Mouse (Mus musculus): Measurements from ENCODE around the gene Hsd3b6.
"Not testable (repeated sequence)": the region's sequence is repeated elsewhere in the genome, so short reads cannot be mapped to it uniquely, and the experiment has no call there.

Hsd3b6 gene

DNA sequence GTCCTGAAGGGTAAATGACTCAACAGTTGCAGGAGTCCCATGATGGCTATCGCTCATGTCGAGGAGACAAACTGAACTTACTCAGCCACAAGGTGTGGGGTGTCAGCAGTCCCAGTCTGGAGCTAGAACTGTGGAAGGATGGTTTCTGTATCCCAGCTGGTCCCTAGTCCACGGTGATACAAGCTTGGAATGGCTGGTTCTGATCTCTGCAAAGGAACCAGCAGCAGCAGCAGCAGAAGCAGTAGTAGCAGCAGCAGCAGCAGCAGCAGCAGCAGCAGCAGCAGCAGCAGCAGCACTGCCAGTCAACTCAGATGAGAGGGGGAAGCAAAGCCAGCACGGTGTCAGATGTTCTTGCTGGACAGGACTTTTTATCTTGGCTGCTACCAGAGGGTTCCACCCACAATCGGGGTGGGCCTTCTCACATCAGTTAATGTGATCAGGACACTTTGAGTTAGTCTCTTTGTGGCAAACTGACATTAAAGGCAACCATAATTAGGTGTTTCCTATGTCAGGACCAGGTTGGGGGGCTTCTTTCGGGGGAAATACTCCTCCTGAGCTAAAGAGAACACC lies at the start of gene Hsd3b6:
Gene Hsd3b6, minus strand, starts transcription at position 343 of the 570 bp plus-strand sequence.
- no peak for DNase-seq (ENCODE audit: low spot score)

DNA sequence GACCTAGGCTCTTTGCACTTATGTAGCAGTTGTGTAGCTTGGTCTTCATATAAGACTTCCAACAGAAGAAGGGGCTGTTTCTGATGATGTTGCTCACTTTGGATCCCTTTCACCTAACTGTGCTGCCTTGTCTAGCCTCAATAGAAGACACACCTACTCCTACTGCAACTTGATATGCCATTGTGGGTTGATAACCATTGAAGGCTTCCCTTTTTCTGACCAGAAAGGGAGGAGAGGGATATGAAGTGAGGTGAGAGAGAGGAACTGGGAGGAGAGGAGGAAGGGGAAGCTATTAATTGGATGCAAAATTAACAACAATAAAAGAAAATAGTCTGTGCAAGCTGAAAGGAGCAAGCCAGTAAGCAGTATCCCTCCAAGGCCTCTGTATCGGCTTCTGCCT lies 48.6 kb upstream of the Hsd3b6 start:
- no peak for DNase-seq (ENCODE audit: low spot score)

DNA sequence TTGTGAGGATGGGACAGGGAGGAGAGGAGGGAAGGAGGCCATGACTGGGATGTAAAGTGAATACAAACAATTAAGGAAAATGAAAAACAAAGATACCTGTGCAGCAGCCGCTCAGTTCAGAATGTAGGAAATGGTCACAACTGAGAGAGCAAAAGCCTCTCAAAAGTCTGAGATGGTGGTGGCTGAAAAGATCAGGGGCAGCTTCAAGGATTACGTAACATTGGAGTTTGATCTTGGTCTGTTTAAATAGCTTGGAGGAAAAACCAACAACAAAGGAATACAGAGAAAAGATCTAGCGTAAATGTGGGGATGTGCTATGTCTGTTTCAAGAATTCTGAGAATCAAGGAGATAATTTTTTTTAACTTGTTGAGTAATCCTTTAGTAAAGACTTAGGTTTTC lies 45.3 kb upstream of the Hsd3b6 start, which contains the start of gene Hsd3b1:
Gene Hsd3b1, minus strand, starts transcription at position 219 of the 400 bp plus-strand sequence.
- no peak for DNase-seq (ENCODE audit: low spot score)

DNA sequence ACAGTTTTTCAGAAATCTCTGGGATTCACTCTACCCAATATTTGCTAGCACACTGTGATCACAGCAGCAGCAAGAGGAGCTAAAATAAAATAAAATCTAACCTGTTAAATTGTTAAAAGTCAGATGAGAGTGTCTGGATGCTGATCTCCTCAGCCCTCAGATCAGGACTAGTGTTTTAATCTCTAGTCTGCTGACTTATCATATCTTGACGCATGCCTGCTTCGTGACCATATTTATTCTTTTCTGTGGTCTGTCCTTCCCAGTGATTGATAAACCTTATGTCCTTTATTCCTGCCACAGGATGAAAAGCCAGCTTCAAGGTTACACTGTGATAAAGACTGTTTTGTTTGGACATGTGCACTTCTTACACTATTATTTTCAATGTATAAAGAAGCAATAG lies 43.8 kb upstream of the Hsd3b6 start:
- no peak for DNase-seq (ENCODE audit: low spot score)

DNA sequence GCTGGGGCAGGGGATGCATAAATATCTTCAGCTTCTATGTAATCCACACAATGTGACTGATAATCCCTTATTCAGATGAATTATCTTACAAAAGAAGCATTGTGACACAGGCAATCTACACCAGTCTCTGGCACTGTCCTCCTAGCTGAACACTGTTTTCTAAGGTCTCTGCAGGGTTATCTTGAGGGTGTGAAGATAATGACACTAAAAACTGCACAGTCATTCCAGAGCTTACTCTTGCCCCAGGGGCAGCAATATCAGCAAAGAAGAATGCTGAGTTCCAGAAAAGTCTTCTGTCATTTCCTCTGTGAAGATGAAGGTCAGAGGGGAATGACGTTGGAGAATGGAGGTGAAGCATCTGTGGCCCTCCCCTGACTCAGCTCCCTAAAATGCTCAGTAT lies 42.6 kb upstream of the Hsd3b6 start:
- DNase-seq (ENCODE audit: low spot score) = no peak

DNA sequence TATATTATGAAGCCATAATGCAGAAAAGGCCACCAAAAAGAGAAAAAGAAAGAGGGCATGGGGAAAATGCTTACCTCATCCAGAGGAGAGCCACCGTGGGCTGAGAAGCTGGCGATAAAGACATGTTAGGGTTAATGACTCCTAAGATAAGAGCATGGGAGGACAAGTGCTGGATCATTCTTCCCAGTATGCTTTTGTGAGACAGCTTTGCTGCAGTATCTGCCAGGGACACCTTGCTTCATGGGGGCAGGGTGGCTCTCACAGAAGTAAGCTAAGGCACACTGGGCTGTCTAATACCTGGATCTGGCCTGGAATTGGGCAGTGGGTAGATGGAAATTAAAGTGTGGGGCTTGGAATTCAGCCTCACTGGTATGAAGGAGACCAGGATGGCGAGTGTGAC lies 40.9 kb upstream of the Hsd3b6 start:
- no peak for DNase-seq (ENCODE audit: low spot score)

DNA sequence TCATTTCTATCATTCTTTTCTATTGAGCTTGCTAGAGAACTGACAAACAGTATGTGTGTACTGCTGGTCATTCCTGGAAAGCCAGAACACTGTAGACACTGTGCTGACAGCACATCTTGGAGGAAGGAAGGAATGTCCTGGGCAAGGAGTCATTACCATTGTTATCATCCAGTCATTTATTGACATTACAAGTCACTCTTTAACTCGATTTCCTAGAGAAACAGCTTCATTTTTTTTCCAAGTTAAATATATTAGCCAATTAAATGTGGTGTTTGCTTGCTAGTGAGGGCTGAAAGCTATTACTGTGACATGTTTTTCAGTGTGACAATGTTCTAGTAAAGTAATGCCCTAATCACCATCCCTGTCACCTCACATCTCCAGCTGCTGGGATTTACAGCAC lies 39.4 kb upstream of the Hsd3b6 start:
- no peak for DNase-seq (ENCODE audit: low spot score)

DNA sequence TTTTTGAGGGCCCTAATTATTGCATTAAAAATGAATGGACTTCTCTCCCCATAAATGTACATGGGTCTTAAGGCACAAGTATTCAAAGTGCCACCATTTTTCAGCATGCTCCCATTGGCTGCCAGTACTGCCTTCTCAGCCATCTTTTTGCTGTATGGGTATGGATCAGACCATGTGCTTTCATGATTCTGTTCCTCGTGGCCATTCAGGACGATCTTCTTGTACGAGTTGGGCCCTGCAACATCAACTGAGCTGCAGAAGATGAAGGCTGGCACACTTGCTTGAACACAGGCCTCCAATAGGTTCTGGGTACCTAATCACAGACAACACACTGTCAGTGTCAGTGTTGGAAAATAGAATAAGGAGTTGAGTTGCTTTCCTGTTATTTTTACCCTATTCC lies 38.8 kb upstream of the Hsd3b6 start:
- DNase-seq (ENCODE audit: low spot score) = no peak

DNA sequence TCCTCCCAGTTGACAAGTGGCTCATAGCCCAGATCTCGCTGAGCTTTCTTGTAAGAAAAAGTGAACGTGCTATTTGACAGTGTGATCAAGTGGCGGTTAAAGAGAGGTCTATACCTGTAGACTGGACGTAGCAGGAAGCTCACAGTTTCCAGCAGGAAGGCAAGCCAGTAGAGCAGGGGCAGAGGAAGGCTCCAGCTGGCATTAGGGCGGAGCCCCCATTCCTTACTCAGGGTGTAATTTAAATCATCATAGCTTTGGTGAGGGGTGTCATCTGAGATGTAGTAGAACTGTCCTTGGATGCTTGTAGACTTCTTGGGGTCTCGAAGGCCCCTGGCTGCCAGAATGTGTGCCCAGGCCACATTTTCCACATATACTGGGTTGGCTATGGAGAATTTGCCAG lies 38.4 kb upstream of the Hsd3b6 start:
- no peak for DNase-seq (ENCODE audit: low spot score)

DNA sequence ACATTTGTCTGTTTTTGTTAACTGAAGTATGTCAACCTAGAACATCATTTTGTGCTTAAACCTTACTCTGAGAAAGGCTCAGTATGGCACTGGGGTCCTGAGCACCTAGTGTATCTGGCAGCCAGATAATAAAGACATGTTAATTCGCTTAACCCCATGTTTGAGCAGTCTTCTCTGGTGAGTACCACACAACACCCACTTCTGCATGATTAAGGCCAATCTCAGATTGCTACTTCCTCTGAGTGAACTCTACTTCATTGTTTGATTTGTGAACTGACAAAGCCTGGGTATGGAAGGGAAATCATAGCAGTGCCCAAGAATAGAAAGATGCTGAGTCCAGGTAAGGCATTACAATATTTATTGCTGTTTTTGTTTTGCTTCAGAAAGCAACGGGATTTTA lies 37.6 kb upstream of the Hsd3b6 start:
- no peak for DNase-seq (ENCODE audit: low spot score)

DNA sequence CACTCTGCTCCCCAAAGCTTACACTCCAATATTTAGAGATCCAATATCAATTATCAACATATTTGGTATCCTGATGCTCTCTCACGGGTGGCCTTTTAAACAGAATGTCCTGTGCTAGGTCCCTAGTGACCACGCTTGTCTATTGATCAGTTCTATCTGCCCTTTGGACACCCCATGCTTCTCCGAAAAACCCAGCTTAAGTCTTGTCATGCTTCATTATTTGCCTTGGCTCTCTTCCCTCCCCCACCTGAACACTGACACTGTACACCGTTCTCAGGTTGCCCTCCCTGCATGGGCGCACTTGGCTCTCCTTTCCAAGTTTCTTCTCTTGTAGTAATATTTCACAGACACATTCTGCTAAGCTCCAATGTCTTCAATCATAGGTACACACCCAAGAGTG lies 36.0 kb upstream of the Hsd3b6 start:
- no peak for DNase-seq (ENCODE audit: low spot score)

DNA sequence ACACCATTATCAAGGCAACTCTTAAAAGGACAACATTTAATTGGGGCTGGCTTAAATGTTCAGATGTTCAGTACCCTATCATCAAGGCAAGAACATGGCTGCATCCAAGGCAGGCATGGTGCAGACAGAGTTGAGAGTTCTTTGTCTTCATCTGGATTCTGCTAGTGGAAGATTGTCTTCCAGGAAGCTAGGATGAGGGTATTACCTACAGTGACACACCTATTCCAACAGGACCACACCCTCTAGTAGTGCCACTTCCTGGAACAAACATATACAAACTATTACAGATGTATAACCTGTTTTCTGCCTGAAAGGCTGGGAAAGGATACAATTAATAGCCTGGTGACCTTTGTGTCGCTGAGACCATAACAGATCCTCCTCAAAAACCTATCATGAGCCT lies 34.7 kb upstream of the Hsd3b6 start:
- no peak for DNase-seq (ENCODE audit: low spot score)

DNA sequence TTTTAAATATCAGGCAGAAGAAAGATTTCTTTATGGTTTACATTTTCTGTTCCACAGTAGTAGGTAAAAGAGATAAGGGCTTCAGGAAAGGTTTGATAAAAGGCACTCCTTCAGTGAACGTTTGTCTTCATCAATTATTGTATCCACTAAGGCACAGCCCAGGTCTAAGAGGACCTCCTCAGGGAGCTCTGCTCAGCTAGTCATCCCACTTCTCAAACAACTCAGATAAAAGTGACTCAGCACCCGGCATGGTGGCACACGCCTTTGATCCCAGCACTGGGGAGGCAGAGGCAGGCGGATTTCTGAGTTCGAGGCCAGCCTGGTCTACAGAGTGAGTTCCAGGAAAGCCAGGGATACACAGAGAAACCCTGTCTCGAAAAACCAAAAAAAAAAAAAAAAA lies 1.6 kb downstream of the Hsd3b6 start:
- not testable (repeated sequence) for DNase-seq (ENCODE audit: low spot score)

DNA sequence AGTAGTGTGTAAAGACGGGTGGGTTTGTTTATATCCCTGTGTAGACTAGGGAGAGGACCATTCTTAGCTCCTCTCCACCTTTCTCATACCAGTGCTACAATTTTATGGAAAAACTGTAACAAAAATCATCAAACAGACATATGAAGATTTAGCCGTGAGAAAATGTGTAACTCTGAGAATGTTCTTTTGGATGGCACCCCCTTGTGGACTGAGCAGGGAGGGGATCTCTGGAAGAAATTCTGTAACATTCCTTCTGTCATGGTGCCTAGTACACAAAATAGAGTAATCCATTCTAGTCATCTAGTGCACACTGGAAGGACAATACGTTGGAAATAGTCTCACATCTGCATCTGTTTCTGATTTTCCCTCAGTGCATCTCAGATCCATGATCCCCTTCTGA lies 9.2 kb downstream of the Hsd3b6 start:
- not testable (repeated sequence) for DNase-seq (ENCODE audit: low spot score)

DNA sequence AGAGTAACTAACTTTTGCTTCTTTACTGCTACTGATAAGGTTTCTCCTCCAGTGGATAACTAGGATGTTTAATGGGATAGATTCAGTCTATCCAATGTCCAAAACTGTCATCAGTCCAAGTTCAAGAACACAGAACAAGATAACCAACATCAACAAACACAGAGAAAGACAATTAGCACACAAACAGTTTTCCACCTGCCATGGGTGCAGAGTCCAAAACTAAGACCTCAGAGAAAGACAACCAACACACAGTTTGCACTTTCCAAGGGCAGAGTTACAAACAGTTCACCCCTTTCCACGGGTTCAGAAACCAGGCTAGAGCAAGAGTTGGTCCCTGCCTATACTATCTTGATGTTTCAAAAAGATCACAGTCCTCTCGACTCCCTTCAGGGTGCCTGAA lies 27.7 kb downstream of the Hsd3b6 start:
- no peak for DNase-seq (ENCODE audit: low spot score)

DNA sequence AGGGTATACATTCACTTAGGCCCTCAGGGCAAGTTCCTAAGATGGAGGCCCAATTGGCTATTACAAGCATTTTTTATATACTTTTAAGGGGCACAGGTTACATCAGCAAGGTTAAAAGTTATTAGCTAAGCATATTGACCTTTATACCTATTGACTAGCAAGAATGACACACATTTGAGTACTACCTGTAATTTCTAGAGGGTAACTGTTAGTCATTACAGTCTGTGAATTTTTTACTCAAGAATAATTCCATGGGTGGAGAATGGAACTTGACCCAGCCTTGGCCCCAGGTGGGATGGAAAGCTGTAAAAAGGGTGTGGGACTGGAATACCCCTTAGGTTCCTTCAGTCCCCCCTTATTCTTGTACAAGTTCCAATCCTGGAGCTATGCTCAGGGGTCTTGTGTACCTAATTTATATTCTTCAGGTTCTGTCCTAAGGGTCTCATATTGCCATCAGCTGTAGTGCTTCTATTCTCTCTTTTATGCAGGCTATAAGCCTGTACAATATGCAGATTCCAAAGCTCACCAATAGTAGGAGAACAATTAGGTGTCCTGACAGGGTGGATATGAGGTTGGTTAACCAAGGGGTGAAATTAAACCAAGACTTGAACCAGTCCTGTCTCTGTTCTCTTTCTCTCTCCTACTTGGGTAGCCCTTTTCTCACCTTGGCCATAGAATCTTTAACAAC lies 31.9 kb downstream of the Hsd3b6 start:
- DNase-seq (ENCODE audit: low spot score) = no peak

DNA sequence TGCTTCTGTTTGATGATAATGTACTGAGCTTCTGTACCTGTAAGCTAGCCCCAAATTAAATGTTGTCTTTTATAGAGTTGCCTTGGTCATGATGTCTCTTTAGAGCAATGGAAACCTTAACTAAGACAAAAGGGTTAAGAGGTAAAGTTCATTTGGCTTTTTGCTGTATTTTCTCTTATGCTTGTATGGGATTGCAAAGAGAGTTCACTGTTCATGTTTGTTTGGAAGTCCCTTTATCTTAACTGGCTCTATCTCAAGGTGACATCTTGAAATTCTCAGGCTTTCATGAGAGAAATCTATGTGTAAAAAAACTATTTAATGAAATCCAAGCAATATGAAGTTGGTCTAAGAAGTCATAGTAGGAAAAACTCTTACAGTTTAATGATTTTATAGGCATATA lies 33.3 kb downstream of the Hsd3b6 start:
- no peak for DNase-seq (ENCODE audit: low spot score)

DNA sequence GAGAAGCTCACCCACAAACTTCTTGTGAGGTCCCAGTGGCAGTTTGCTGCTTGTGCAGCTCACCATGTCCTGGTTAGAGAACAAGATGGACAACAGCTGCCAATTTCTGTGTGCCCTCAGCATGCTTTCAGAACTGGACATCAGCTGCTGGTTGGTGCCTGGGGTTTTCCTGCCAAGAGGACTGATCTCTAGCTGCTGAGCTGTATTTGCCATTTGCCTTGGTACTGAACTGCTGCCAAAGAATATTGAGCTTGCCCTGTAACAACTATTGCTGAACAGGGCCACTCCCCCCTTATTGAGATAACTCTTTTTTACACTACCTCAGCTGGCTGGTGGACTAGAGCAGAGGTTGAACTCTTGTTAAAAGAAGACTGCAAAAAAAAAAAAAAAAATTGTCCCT lies 50.1 kb downstream of the Hsd3b6 start:
- DNase-seq (ENCODE audit: low spot score) = no peak

DNA sequence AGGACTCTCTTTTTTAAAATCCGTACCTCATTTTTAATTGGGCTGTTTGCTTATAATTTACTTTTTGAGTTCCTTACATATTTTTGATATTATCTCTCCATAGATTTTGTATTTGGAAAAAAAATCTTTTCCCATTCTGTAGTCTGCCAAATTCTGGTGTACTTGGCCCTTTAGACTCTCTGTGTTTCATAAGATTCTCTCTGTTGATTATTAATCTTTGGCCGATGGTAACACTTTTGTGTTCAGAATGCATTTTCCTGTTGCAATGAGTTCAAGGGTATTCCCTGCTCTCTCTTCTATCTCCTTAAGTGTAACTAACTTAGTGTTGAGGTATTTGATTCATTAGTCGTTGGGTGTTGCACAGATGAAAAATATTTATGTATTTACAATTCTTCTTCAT lies 57.4 kb downstream of the Hsd3b6 start:
- no peak for DNase-seq (ENCODE audit: low spot score)

Data from layer of hippocampus, adult 9-10 months (tissue).